Mouse (Mus musculus): ENCODE data around the gene Uox. TPM values are rescaled to one million over a fixed set of nuclear protein-coding genes. Genes with fewer than 3 reads are reported as not detected.

The Uox gene
- total and polyA plus RNA-seq, 2 experiments from 2014 or later: 0.10 to 4.5 TPM

GRCm38 (mm10) chr3:146586616-146587015, 16.4 kb downstream of the Uox start:
- WGBS: 93% methylated on average over 14 of the region's 14 CpGs
- Histone ChIP-seq H3K9me3 (replicated peaks; ENCODE audit: control insufficient read depth, low read length) (no peaks in the 10 kb centered on the region), H3K27me3 (ENCODE audit: control insufficient read depth, insufficient read depth, low read length) (no peaks in the 10 kb centered on the region), H3K4me2 (ENCODE audit: low read depth, low read length) (no peak overlapping the region), H3K9ac (replicated peaks; ENCODE audit: low read depth, low read length) (no peak overlapping the region), H3K4me1 (ENCODE audit: control insufficient read depth, insufficient read depth) (no peaks in the 10 kb centered on the region), H3K36me3 (replicated peaks; ENCODE audit: control insufficient read depth, insufficient read depth, low read length) (no peaks in the 10 kb centered on the region), H3K4me3 (ENCODE audit: low read depth, low read length) (no peak overlapping the region), H3K27ac (ENCODE audit: low read depth) (no peak overlapping the region)
- ATAC-seq (ENCODE audit: insufficient read depth, low read depth) (no peak), DNase-seq (ENCODE audit: low spot score) (no peak)
- TF ChIP-seq EP300 (IDR thresholded peaks at IDR 0.05; ENCODE audit: low read depth) (no peak), CTCF (IDR thresholded peaks at IDR 0.05; ENCODE audit: low read depth) (no peak)

- no peak overlapping the region for H3K4me2 ChIP-seq (ENCODE audit: low read depth, low read length)
- no peak overlapping the region for H3K27ac ChIP-seq (ENCODE audit: low read depth)
- no peak overlapping the region for H3K4me3 ChIP-seq (ENCODE audit: low read depth, low read length)
- no peak for TF ChIP-seq CTCF (IDR thresholded peaks at IDR 0.05; ENCODE audit: low read depth)
- no peak for TF ChIP-seq EP300 (IDR thresholded peaks at IDR 0.05; ENCODE audit: low read depth)
- H3K27me3 ChIP-seq (ENCODE audit: control insufficient read depth, insufficient read depth, low read length): no peaks in the 10 kb centered on the region
- DNase-seq (ENCODE audit: low spot score) (no peak), ATAC-seq (ENCODE audit: insufficient read depth, low read depth) (no peak)
- 75% methylated on average over 6 of the region's 6 CpGs for WGBS
- H3K36me3 ChIP-seq (replicated peaks; ENCODE audit: control insufficient read depth, insufficient read depth, low read length): no peaks in the 10 kb centered on the region
- no peaks in the 10 kb centered on the region for H3K4me1 ChIP-seq (ENCODE audit: control insufficient read depth, insufficient read depth)
- H3K9ac ChIP-seq (replicated peaks; ENCODE audit: low read depth, low read length): no peak overlapping the region
- no peaks in the 10 kb centered on the region for H3K9me3 ChIP-seq (replicated peaks; ENCODE audit: control insufficient read depth, low read length)
These were observed 19.3 kb downstream of the Uox start for GRCm38 (mm10) chr3:146589523-146589922.

GRCm38 (mm10) chr3:146591159-146591558, 20.9 kb downstream of the Uox start:
- no peaks in the 10 kb centered on the region for H3K9me3 ChIP-seq (replicated peaks; ENCODE audit: control insufficient read depth, low read length)
- no peaks in the 10 kb centered on the region for H3K36me3 ChIP-seq (replicated peaks; ENCODE audit: control insufficient read depth, insufficient read depth, low read length)
- no peaks in the 10 kb centered on the region for H3K27me3 ChIP-seq (ENCODE audit: control insufficient read depth, insufficient read depth, low read length)
- no peak overlapping the region for H3K9ac ChIP-seq (replicated peaks; ENCODE audit: low read depth, low read length)
- no peak overlapping the region for H3K4me2 ChIP-seq (ENCODE audit: low read depth, low read length)
- no peak for ATAC-seq (ENCODE audit: insufficient read depth, low read depth)
- TF ChIP-seq EP300 (IDR thresholded peaks at IDR 0.05; ENCODE audit: low read depth) (no peak), CTCF (IDR thresholded peaks at IDR 0.05; ENCODE audit: low read depth) (no peak)
- H3K4me1 ChIP-seq (ENCODE audit: control insufficient read depth, insufficient read depth): no peaks in the 10 kb centered on the region
- 90% methylated on average over 7 of the region's 7 CpGs for WGBS
- DNase-seq (ENCODE audit: low spot score): no peak
- no peak overlapping the region for H3K27ac ChIP-seq (ENCODE audit: low read depth)
- H3K4me3 ChIP-seq (ENCODE audit: low read depth, low read length): no peak overlapping the region

GRCm38 (mm10) chr3:146591601-146592000, 21.4 kb downstream of the Uox start:
- ATAC-seq (ENCODE audit: insufficient read depth, low read depth) (no peak), DNase-seq (ENCODE audit: low spot score) (no peak)
- Histone ChIP-seq H3K4me3 (ENCODE audit: low read depth, low read length) (no peak overlapping the region), H3K4me1 (ENCODE audit: control insufficient read depth, insufficient read depth) (no peaks in the 10 kb centered on the region), H3K27ac (ENCODE audit: low read depth) (no peak overlapping the region), H3K9me3 (replicated peaks; ENCODE audit: control insufficient read depth, low read length) (no peaks in the 10 kb centered on the region), H3K4me2 (ENCODE audit: low read depth, low read length) (no peak overlapping the region), H3K27me3 (ENCODE audit: control insufficient read depth, insufficient read depth, low read length) (no peaks in the 10 kb centered on the region), H3K9ac (replicated peaks; ENCODE audit: low read depth, low read length) (no peak overlapping the region), H3K36me3 (replicated peaks; ENCODE audit: control insufficient read depth, insufficient read depth, low read length) (no peaks in the 10 kb centered on the region)
- no peak for TF ChIP-seq EP300 (IDR thresholded peaks at IDR 0.05; ENCODE audit: low read depth)
- no peak for TF ChIP-seq CTCF (IDR thresholded peaks at IDR 0.05; ENCODE audit: low read depth)
- WGBS: 75% methylated on average over 2 of the region's 2 CpGs

- Histone ChIP-seq H3K27ac (ENCODE audit: low read depth) (no peak overlapping the region), H3K4me3 (ENCODE audit: low read depth, low read length) (no peak overlapping the region), H3K4me2 (ENCODE audit: low read depth, low read length) (no peak overlapping the region), H3K9ac (replicated peaks; ENCODE audit: low read depth, low read length) (no peak overlapping the region), H3K27me3 (ENCODE audit: control insufficient read depth, insufficient read depth, low read length) (no peaks in the 10 kb centered on the region), H3K9me3 (replicated peaks; ENCODE audit: control insufficient read depth, low read length) (no peaks in the 10 kb centered on the region), H3K36me3 (replicated peaks; ENCODE audit: control insufficient read depth, insufficient read depth, low read length) (no peaks in the 10 kb centered on the region), H3K4me1 (ENCODE audit: control insufficient read depth, insufficient read depth) (no peaks in the 10 kb centered on the region)
- TF ChIP-seq EP300 (IDR thresholded peaks at IDR 0.05; ENCODE audit: low read depth): no peak
- no peak for TF ChIP-seq CTCF (IDR thresholded peaks at IDR 0.05; ENCODE audit: low read depth)
- 60% methylated on average over 6 of the region's 6 CpGs for WGBS
- ATAC-seq (ENCODE audit: insufficient read depth, low read depth): no peak
- DNase-seq (ENCODE audit: low spot score): no peak
These were observed 25.2 kb downstream of the Uox start for GRCm38 (mm10) chr3:146595440-146595839.

- TF ChIP-seq EP300 (IDR thresholded peaks at IDR 0.05; ENCODE audit: low read depth) (no peak), CTCF (IDR thresholded peaks at IDR 0.05; ENCODE audit: low read depth) (no peak)
- Histone ChIP-seq H3K4me3 (ENCODE audit: low read depth, low read length) (no peak overlapping the region), H3K36me3 (replicated peaks; ENCODE audit: control insufficient read depth, insufficient read depth, low read length) (no peaks in the 10 kb centered on the region), H3K27me3 (ENCODE audit: control insufficient read depth, insufficient read depth, low read length) (no peaks in the 10 kb centered on the region), H3K4me2 (ENCODE audit: low read depth, low read length) (no peak overlapping the region), H3K9me3 (replicated peaks; ENCODE audit: control insufficient read depth, low read length) (no peaks in the 10 kb centered on the region), H3K4me1 (ENCODE audit: control insufficient read depth, insufficient read depth) (peaks cover 6% of the 10 kb centered on the region), H3K9ac (replicated peaks; ENCODE audit: low read depth, low read length) (no peak overlapping the region), H3K27ac (ENCODE audit: low read depth) (no peak overlapping the region)
- ATAC-seq (ENCODE audit: insufficient read depth, low read depth) (no peak), DNase-seq (ENCODE audit: low spot score) (no peak)
- 84% methylated on average over 8 of the region's 8 CpGs for WGBS
These were observed 26.2 kb downstream of the Uox start for GRCm38 (mm10) chr3:146596387-146596786.
